Comparison of ENCODE assay signal across 27 mouse cellular contexts in genomic region chr4:141845999-141846398, GRCm38 (mm10). TPM values are rescaled to one million over a fixed set of nuclear protein-coding genes. Genes with fewer than 3 reads are reported as not detected.
"Had no signal": no experiment of that assay in that cellular context is flagged by ENCODE, and none has a peak within 500 bp of the region (broad histone marks: within the 10 kb centered on the region; RNA-seq: fewer than 3 reads in every experiment).

TSS of gene Ctrc (minus strand) at chr4:141846359.

- H3K27me3 ChIP-seq: liver, embryonic 12.5 days; midbrain, embryonic 12.5 days; neural tube, embryonic 13.5 days; neural tube, embryonic 15.5 days; stomach, embryonic 15.5 days had no signal

- H3K27ac ChIP-seq: liver, embryonic 12.5 days; liver, embryonic 14.5 days; midbrain, embryonic 10.5 days; midbrain, embryonic 12.5 days; neural tube, embryonic 13.5 days; neural tube, embryonic 15.5 days; stomach, embryonic 15.5 days; stomach, postnatal 0 days had no signal

- H3K4me3 ChIP-seq: liver, embryonic 12.5 days; midbrain, embryonic 10.5 days; midbrain, embryonic 12.5 days; myocyte; neural tube, embryonic 13.5 days; neural tube, embryonic 15.5 days; stomach, embryonic 15.5 days had no signal

- H3K4me1 ChIP-seq: liver, embryonic 12.5 days; midbrain, embryonic 10.5 days; midbrain, embryonic 12.5 days; neural tube, embryonic 13.5 days; neural tube, embryonic 15.5 days; stomach, embryonic 15.5 days had no signal

- DNase-seq: lung, adult 18-20 months; lung, embryonic 14.5 days; lung, postnatal 10 days; lung, postnatal 4 days; midbrain, embryonic 14.5 days; retina, postnatal 1 day; right cerebral cortex, adult 18-20 months; right cerebral cortex, postnatal 25 days; right cerebral cortex, postnatal 4 days; spleen, adult 18-20 months; thymus, adult 2 months; thymus, postnatal 14 days; thymus, postnatal 36 days had no signal

- H3K36me3 ChIP-seq: liver, embryonic 12.5 days; midbrain, embryonic 10.5 days; midbrain, embryonic 12.5 days; neural tube, embryonic 13.5 days; neural tube, embryonic 15.5 days; stomach, embryonic 15.5 days had no signal

RNA-seq across cellular contexts. Expression of gene Ctrc, which starts in this region (rescaled TPM):
- polyA plus RNA-seq: liver, embryonic 12.5 days; liver, embryonic 14.5 days; liver, embryonic 16.5 days; lung, embryonic 14.5 days; lung, embryonic 16.5 days; midbrain, embryonic 10.5 days; midbrain, embryonic 12.5 days; midbrain, embryonic 14.5 days; midbrain, embryonic 16.5 days; myocyte; neural tube, embryonic 11.5 days; neural tube, embryonic 13.5 days; neural tube, embryonic 15.5 days; stomach, postnatal 0 days; urinary bladder, adult 2 months had no signal
